Mouse (Mus musculus): Measurements from ENCODE around the gene Shisa7. TPM values are rescaled to one million over a fixed set of nuclear protein-coding genes. Genes with fewer than 3 reads are reported as not detected.
"Not testable (repeated sequence)": the region's sequence is repeated elsewhere in the genome, so short reads cannot be mapped to it uniquely, and the experiment has no call there.

The Shisa7 gene
- 13.1 and 15.6 TPM in 2 replicates for polyA plus RNA-seq (2014; fragmentation: Nextera tagmentation; extraction: Ambion mirVana)

- under 1% methylated on average over 41 of the region's 41 CpGs for WGBS
- Histone ChIP-seq H3K4me2 (replicated peaks) (peak within 1 kb of the TSS; percentile 65), H3K9me3 (ENCODE audit: control insufficient read depth, low read length) (no peaks in the 10 kb centered on the region), H3K4me1 (replicated peaks; ENCODE audit: control insufficient read depth, insufficient read depth, low read length) (peaks cover 18% of the 10 kb centered on the region), H3K27me3 (ENCODE audit: control insufficient read depth, insufficient read depth, low read length) (no peaks in the 10 kb centered on the region), H3K4me3 (replicated peaks; ENCODE audit: low read length) (peak within 1 kb of the TSS; percentile 64), H3K27ac (peak within 1 kb of the TSS; percentile 80), H3K9ac (peak within 1 kb of the TSS; percentile 64), H3K36me3 (replicated peaks; ENCODE audit: control insufficient read depth, insufficient read depth) (no peaks in the 10 kb centered on the region)
- ATAC-seq (ENCODE audit: low FRiP score) (peak; percentile 78), DNase-seq (ENCODE audit: low spot score) (no peak)
These were observed at the start of gene Shisa7 for GRCm38 (mm10) chr7:4844245-4844916. Gene Shisa7 (minus strand): TSS chr7:4844696.

DNA sequence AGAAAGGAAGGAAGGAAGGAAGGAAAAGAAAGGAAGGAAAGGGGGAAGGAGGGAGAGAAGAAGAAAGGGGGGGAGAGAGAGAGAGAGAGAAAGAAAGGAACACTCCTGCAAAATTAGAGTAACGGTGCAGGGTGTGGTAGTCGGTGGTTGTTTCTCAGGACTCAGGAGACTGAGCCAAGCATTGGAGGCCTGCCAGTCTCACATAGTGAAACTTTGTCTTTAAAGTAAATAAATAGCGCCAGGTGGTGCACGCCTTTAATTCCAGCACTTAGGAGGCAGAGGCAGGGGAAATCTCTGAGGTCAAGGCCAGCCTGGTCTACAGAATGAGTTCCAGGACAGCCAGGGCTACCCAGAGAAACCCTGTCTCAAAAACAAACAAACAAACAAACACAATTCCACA, 42.2 kb upstream of the Shisa7 start:
- Histone ChIP-seq H3K4me1 (replicated peaks; ENCODE audit: control insufficient read depth, insufficient read depth, low read length) (no peaks in the 10 kb centered on the region), H3K9me3 (ENCODE audit: control insufficient read depth, low read length) (0 out of 2 replicates have a peak, but pooled peaks cover 4% of the 10 kb centered on the region), H3K4me3 (replicated peaks; ENCODE audit: low read length) (no peak overlapping the region), H3K36me3 (replicated peaks; ENCODE audit: control insufficient read depth, insufficient read depth) (no peaks in the 10 kb centered on the region), H3K9ac (no peak overlapping the region), H3K27ac (no peak overlapping the region), H3K4me2 (replicated peaks) (no peak overlapping the region), H3K27me3 (ENCODE audit: control insufficient read depth, insufficient read depth, low read length) (no peaks in the 10 kb centered on the region)
- ATAC-seq (ENCODE audit: low FRiP score) (no peak), DNase-seq (ENCODE audit: low spot score) (no peak)
- 84% methylated on average over 4 of the region's 4 CpGs for WGBS

DNA sequence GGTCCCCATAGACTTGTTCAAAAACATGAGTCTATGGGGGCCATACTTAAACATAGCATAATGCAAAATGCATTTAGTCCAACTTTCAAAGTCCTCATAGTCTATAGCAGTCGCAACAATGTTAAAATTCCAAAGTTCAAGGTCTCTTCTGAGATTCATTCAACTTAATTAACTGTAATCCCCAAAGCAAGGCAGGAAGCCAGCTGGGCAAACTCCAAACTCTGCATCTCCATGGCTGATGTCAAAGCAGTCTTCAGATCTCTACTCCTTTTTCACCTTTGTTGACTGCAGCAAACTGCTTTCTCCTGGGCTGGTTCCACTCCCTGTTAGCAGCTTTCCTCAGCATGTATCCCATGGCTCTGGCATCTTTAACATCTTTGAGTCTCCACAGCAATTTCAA, 34.5 kb upstream of the Shisa7 start:
- 92% methylated on average over 1 of the region's 1 CpGs for WGBS

GRCm38 (mm10) chr7:4878186-4878585, 33.7 kb upstream of the Shisa7 start:
- no peak overlapping the region for H3K9ac ChIP-seq
- no peak overlapping the region for H3K27ac ChIP-seq
- no peak overlapping the region for H3K4me3 ChIP-seq (replicated peaks; ENCODE audit: low read length)
- no peaks in the 10 kb centered on the region for H3K9me3 ChIP-seq (ENCODE audit: control insufficient read depth, low read length)
- ATAC-seq (ENCODE audit: low FRiP score) (no peak), DNase-seq (ENCODE audit: low spot score) (no peak)
- H3K4me2 ChIP-seq (replicated peaks), result no peak overlapping the region
- no peaks in the 10 kb centered on the region for H3K36me3 ChIP-seq (replicated peaks; ENCODE audit: control insufficient read depth, insufficient read depth)
- H3K4me1 ChIP-seq (replicated peaks; ENCODE audit: control insufficient read depth, insufficient read depth, low read length), result peaks cover 10% of the 10 kb centered on the region; the same call in 1 of the 2 replicates
- no peaks in the 10 kb centered on the region for H3K27me3 ChIP-seq (ENCODE audit: control insufficient read depth, insufficient read depth, low read length)

More for the DNA sequence above, 34.5 kb upstream of the Shisa7 start:
- H3K36me3 ChIP-seq (replicated peaks; ENCODE audit: control insufficient read depth, insufficient read depth); H3K4me1 ChIP-seq (replicated peaks; ENCODE audit: control insufficient read depth, insufficient read depth, low read length); ATAC-seq (ENCODE audit: low FRiP score); H3K4me3 ChIP-seq (replicated peaks; ENCODE audit: low read length); H3K9ac ChIP-seq; H3K27ac ChIP-seq; H3K27me3 ChIP-seq (ENCODE audit: control insufficient read depth, insufficient read depth, low read length); DNase-seq (ENCODE audit: low spot score); H3K9me3 ChIP-seq (ENCODE audit: control insufficient read depth, low read length); H3K4me2 ChIP-seq (replicated peaks): not testable (repeated sequence)

GRCm38 (mm10) chr7:4877226-4877625, 32.7 kb upstream of the Shisa7 start:
- ATAC-seq (ENCODE audit: low FRiP score) (peak; percentile 10; the same call in 1 of the 2 replicates), DNase-seq (ENCODE audit: low spot score) (no peak)
- Histone ChIP-seq H3K4me1 (replicated peaks; ENCODE audit: control insufficient read depth, insufficient read depth, low read length) (peaks cover 10% of the 10 kb centered on the region; the same call in 1 of the 2 replicates), H3K27me3 (ENCODE audit: control insufficient read depth, insufficient read depth, low read length) (no peaks in the 10 kb centered on the region), H3K9me3 (ENCODE audit: control insufficient read depth, low read length) (no peaks in the 10 kb centered on the region), H3K4me3 (replicated peaks; ENCODE audit: low read length) (peak overlapping the region; percentile 46), H3K27ac (no peak overlapping the region), H3K9ac (peak overlapping the region; percentile 65), H3K4me2 (replicated peaks) (peak overlapping the region; percentile 95), H3K36me3 (replicated peaks; ENCODE audit: control insufficient read depth, insufficient read depth) (no peaks in the 10 kb centered on the region)
- 10% methylated on average over 11 of the region's 11 CpGs for WGBS

DNA sequence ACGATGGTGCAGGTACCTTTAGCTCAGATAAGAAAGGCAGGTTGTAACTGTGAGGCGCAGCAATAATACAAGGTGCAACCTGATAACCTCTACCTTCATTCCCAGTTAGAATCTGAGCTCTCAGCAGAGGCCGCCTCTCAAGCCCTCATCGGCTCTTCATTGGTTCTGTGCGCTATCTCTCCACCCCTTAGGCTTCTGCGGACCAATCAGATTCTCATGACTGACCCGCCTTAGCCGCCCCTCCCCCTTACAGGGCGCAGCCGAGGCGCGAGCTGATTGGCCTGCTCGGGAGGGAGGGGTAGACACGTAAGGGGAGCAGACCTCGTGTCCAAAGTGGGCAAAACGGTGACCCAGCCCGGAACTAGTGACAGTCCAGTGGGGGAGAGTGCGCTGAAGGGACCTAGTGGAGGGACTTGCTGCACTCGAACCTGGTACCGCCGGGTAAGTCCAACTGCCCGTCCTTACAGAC, 32.3 kb upstream of the Shisa7 start, which contains the start of gene Isoc2a:
Gene Isoc2a, plus strand, starts transcription at position 401 of the 469 bp plus-strand sequence.
- Histone ChIP-seq H3K27me3 (ENCODE audit: control insufficient read depth, insufficient read depth, low read length) (no peaks in the 10 kb centered on the region), H3K9me3 (ENCODE audit: control insufficient read depth, low read length) (no peaks in the 10 kb centered on the region), H3K27ac (peak within 1 kb of the TSS; percentile 63), H3K4me3 (replicated peaks; ENCODE audit: low read length) (peak within 1 kb of the TSS; percentile 46), H3K36me3 (replicated peaks; ENCODE audit: control insufficient read depth, insufficient read depth) (no peaks in the 10 kb centered on the region), H3K9ac (peak within 1 kb of the TSS; percentile 65), H3K4me1 (replicated peaks; ENCODE audit: control insufficient read depth, insufficient read depth, low read length) (peaks cover 10% of the 10 kb centered on the region; the same call in 1 of the 2 replicates), H3K4me2 (replicated peaks) (peak within 1 kb of the TSS; percentile 95)
- under 1% methylated on average over 22 of the region's 22 CpGs for WGBS
- DNase-seq (ENCODE audit: low spot score) (peak; percentile 89), ATAC-seq (ENCODE audit: low FRiP score) (peak; percentile 100)

DNA sequence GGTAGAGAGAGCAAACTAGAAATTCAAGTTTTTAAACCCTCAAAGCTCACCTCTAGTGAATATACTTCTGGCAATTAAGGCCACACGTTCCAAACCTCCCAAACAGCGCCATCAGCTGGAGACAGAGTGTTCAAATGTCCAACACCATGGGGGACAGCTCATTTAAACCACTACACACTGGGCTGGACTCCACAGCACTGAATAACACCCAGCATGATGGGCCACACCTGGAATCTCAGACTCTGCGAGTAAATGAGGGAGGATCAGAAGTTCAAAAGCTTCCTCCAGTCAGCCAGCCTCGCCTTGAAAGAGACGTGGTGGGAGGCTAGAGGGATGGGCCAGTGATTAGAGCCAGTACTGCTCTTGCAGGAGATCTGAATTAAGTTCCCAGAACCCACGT, 25.6 kb upstream of the Shisa7 start, which contains the start of gene Isoc2b:
Gene Isoc2b, minus strand, starts transcription at position 126 of the 400 bp plus-strand sequence.
- Histone ChIP-seq H3K4me2 (replicated peaks) (no peak within 1 kb of the TSS), H3K27ac (no peak within 1 kb of the TSS), H3K36me3 (replicated peaks; ENCODE audit: control insufficient read depth, insufficient read depth) (no peaks in the 10 kb centered on the region), H3K9ac (no peak within 1 kb of the TSS), H3K27me3 (ENCODE audit: control insufficient read depth, insufficient read depth, low read length) (no peaks in the 10 kb centered on the region), H3K4me1 (replicated peaks; ENCODE audit: control insufficient read depth, insufficient read depth, low read length) (peaks cover 5% of the 10 kb centered on the region), H3K9me3 (ENCODE audit: control insufficient read depth, low read length) (0 out of 2 replicates have a peak, but pooled peaks cover 3% of the 10 kb centered on the region), H3K4me3 (replicated peaks; ENCODE audit: low read length) (no peak within 1 kb of the TSS)
- WGBS, result 59% methylated on average over 6 of the region's 6 CpGs
- no peak for ATAC-seq (ENCODE audit: low FRiP score)
- DNase-seq (ENCODE audit: low spot score), result no peak

DNA sequence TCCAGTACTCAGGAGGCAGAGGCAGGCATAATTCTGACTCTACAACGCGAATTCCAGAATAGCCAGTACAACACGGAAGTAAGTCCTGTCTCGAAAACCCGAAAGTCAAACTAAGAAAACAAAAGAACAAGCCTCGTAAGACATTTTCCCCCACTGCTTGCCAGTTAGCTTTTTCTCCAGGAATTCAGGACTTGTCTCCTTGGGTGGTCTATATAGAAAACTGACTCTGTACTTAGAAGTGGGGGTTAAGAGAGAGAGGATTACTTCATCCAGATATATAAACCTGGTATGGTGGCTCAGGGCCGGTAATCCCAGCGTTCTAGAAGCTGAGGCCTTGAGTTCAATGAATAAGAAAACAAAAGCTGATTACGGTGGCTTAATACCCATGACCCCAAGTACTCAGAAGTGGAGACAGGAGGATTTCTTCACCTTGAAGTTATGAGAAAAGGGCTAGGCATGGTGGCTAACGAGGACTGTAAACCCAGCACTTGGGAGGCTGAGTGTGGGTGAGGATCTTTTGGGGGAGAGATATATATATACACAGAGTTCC, 22.2 kb upstream of the Shisa7 start:
- Histone ChIP-seq H3K9me3 (ENCODE audit: control insufficient read depth, low read length) (0 out of 2 replicates have a peak, but pooled peaks cover 6% of the 10 kb centered on the region), H3K36me3 (replicated peaks; ENCODE audit: control insufficient read depth, insufficient read depth) (no peaks in the 10 kb centered on the region), H3K4me2 (replicated peaks) (peak overlapping the region; percentile 79), H3K9ac (peak overlapping the region; percentile 73), H3K27ac (peak overlapping the region; percentile 83), H3K27me3 (ENCODE audit: control insufficient read depth, insufficient read depth, low read length) (no peaks in the 10 kb centered on the region), H3K4me3 (replicated peaks; ENCODE audit: low read length) (peak overlapping the region; percentile 61), H3K4me1 (replicated peaks; ENCODE audit: control insufficient read depth, insufficient read depth, low read length) (peaks cover 5% of the 10 kb centered on the region)
- DNase-seq (ENCODE audit: low spot score), result no peak
- 40% methylated on average over 10 of the region's 10 CpGs for WGBS
- ATAC-seq (ENCODE audit: low FRiP score), result no peak
